Mouse (Mus musculus) neural tube, embryonic 10.5 days (tissue): ENCODE results near the gene 1700003E16Rik.

Experiments used
- DNase-seq: peaks from one replicate; pipeline ENCODE4 v3.0.0-alpha.2; 2017; ENCODE audit warnings: low spot score; ENCODE audit errors: extremely low spot score

1700003E16Rik gene

DNA sequence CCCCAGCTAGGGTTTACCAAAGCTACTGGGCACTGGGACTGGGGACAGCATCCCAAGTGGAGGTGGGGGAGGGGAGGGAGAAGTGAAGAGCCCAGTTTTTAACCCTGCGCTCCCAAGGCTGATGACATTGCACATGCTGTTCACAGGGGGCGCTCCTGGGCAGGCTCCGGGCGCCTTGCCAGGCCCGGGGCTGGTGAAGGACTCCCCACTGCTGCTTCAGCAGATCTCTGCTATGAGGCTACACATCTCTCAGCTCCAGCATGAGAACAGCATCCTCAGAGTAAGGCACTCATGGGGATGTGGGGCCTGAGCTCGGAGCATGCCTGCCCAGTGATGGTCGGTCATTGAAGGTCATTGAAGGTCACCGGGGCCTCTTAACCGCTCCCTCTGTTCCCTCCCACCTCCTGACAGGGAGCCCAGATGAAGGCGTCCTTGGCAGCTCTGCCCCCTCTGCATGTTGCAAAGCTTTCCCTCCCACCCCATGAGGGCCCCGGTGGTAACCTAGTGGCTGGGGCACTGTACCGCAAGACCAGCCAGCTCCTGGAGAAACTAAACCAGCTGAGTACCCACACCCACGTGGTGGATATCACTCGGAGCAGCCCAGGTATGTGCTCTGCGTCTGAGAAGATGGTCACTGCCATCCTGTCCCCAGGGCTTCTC lies 41.3 kb downstream of the 1700003E16Rik start:
- DNase-seq, result no peak

- no peak for DNase-seq
These were observed 47.1 kb downstream of the 1700003E16Rik start for GRCm38 (mm10) chr6:83203320-83203719.

DNA sequence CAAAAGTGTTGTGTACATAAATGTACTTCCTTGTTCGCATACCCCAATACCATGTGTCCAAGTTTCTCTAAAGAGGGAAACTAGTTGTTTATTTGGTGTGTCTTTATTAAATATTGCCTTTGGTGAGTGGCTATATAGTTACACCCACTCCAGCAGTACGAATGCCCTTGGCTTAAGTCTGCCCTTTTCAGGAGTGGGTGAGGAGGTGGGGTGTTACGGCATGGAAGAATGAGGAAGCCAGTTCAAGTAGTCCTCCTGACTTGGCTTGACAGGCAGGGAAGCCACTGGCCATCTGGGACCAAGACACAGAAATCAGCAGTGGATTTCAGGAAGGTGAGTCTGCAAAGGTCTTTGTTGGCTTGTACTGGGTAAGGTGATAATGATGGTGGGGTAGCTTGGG lies 49.6 kb downstream of the 1700003E16Rik start:
- no peak for DNase-seq

GRCm38 (mm10) chr6:83206321-83206720 lies 50.1 kb downstream of the 1700003E16Rik start:
- DNase-seq, result no peak

DNA sequence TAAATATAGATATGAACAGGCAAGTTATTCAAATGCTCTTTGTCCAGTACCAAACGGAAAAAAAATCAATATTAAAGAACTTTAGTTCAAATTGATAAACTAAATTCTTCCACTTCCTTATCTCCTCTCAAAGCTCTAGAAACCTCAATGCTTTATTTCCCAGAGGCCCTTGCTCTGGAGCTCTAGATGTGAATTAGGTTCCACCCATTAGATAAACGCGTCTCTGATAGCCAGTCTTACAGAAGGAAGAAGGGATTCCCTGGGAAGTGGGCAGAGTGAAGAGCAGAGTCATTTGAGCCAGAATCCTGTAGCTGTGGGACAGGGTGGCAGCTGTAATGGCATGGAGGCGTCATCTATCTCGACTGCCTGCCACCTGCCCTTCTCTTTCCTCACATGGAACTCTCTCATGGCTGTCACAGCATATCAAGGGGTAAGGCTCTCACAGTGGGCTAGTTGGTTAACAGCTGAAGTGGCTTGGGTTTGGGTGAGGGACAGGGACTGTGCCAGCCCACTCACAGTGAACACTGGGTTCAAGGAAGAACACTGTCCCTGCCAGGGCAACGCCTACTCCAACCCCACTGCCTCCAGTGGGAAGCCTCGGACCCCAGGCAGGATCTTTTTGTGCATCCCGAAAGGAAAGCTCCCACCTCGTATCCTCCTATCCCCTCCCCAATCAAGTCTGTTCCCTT lies 51.3 kb downstream of the 1700003E16Rik start:
- DNase-seq, result no peak

DNA sequence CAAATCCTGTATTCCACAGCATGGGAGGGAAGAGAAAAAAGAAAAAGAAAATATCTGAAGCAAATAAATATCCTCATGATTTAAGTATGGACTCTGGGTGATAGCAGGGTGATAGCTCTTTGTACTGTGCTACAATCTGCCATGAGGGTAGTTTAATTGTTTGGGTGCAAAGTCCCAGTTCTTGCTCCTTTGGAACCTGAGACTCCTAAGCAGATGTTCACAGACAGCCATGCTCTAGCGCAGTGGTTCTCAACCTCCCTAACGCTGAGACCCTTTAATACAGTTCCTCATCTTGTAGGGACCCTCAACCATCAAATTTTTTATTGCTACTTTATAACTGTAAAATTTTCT lies 51.8 kb downstream of the 1700003E16Rik start:
- DNase-seq, result no peak

GRCm38 (mm10) chr6:83210495-83210894 lies 54.3 kb downstream of the 1700003E16Rik start:
- DNase-seq, result no peak

DNA sequence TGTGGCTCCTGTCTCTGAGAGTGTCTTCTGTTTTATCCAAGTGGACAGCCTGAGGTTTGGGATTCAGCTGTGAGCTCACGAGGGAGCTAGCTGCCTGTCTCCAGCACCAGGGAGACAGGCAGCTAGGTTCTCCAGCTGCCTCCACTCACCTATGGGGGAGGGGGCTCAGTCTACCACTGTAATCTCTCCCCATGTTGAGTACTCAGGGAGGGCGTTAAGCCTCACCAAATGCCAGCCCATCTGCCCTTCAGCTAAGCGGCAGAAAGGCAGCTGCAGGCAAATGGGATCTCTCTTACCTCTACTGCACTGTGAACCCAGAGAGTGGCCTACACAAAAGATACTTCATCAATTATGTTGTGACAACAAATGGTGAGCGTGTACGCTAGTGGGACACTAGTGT lies 55.3 kb downstream of the 1700003E16Rik start:
- DNase-seq, result no peak
